Comparison of ENCODE assay signal across 9 mouse cellular contexts in the genomic region with DNA sequence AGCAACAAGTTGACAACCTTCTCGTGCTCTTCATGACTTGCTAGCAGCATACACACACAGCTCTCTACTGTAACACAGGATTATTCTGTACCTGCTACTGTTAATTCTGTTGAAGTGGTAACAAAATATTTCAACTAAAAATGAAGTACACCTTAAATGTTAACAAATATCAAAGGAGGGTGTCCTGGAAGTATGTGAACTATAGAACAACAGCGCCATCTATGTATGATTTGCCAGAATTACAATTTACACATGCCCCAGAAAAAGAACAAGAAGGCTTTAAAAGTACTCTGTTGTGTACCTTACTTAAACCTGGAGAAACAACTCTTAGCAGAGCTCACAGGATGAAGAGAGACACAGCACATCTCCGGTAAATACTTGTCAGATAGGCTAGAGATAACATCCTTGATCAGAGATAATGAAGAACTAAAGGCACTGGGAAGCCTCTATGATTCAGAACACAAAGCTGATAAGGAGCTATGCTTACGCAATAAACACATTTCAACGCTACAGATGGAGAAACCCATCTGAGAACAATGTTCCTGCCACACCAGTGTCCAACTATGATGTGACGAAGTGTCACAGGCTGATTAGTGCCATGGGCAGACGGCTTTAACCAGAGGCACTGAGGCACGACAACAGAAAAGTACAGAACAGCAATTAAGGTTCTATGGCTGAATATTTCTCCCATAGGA. TPM values are rescaled to one million over a fixed set of nuclear protein-coding genes. Genes with fewer than 3 reads are reported as not detected.
A peak's percentile ranks its signal among the peaks of the same experiment; 100 is the strongest.
DNase-seq lines count a peak whose midpoint lies in the region; ATAC-seq and TF ChIP-seq lines count a peak whose summit lies in the region.
"Had no signal": no experiment of that assay in that cellular context is flagged by ENCODE, and none has a peak within 500 bp of the region (broad histone marks: within the 10 kb centered on the region; RNA-seq: fewer than 3 reads in every experiment).

No protein-coding gene starts in this region.

- TF ChIP-seq CTCF in kidney, adult 2 months (conservative IDR thresholded peaks at IDR 0.05; ENCODE audit: insufficient read depth, insufficient read length, low read depth, low read length) = no peak; the same call in 1 of the 2 replicates

- TF ChIP-seq POLR2A in kidney, adult 2 months (IDR thresholded peaks at IDR 0.05; ENCODE audit: low read depth, low read length) = no peak

- WGBS in kidney, adult 2 months = 61% methylated on average over 8 of the region's 8 CpGs
- WGBS in large intestine, adult 2 months = 69% methylated on average over 8 of the region's 8 CpGs

- no peaks in the 10 kb centered on the region for H3K4me1 ChIP-seq in kidney, adult 2 months (ENCODE audit: control insufficient read depth, insufficient read depth, low read length)

- peak; percentile 45 for ATAC-seq in CD4-positive, CD25-positive, alpha-beta regulatory T cell, adult 4 months
- ATAC-seq in activated CD4-positive, CD25-positive, alpha-beta regulatory T cell, adult 4 months = no peak

- H3K27me3 ChIP-seq in kidney, adult 2 months (replicated peaks; ENCODE audit: control insufficient read depth, insufficient read depth, low read length) = no peaks in the 10 kb centered on the region

- peaks cover 8% of the 10 kb centered on the region for H3K36me3 ChIP-seq in kidney, adult 2 months (ENCODE audit: control insufficient read depth, insufficient read depth, low read length)

- no peak overlapping the region for H3K4me3 ChIP-seq in kidney, adult 2 months (ENCODE audit: insufficient read depth, low read depth, low read length)

- no peak overlapping the region for H3K27ac ChIP-seq in kidney, adult 2 months (ENCODE audit: insufficient read depth, low read depth, low read length)

- peak; percentile 21 for DNase-seq in kidney, adult 2 months
- DNase-seq in kidney, postnatal 25 days = no peak
- DNase-seq in NIH3T3 (ENCODE audit: low read depth) = peak; percentile 79
- peak; percentile 21 for DNase-seq in large intestine, adult 2 months (ENCODE audit: low read depth, low spot score)
- DNase-seq in ovary, postnatal 14 days (ENCODE audit: low spot score) = no peak

RNA-seq across cellular contexts. Expression of a gene that starts 19.8 kb away (rescaled TPM):
- 242 and 288 TPM in 2 replicates for polyA plus RNA-seq in kidney, adult 2 months (2012; rRNA removed)
- polyA plus RNA-seq in CD4-positive, CD25-positive, alpha-beta regulatory T cell, adult 4 months (2017; shearing (Covaris generic)) = 100 to 1,000 TPM; 174 to 195 TPM
- 130 and 142 TPM in 2 replicates for polyA plus RNA-seq in large intestine, adult 2 months (2012; rRNA removed)
- polyA plus RNA-seq in activated CD4-positive, CD25-positive, alpha-beta regulatory T cell, adult 4 months (2017; shearing (Covaris generic)) = 100 to 1,000 TPM; 175 to 212 TPM

RNA-seq across cellular contexts. Expression of a gene that starts 31.0 kb away (rescaled TPM):
- polyA plus RNA-seq in kidney, adult 2 months (2012; rRNA removed) = not detected in 2 replicates
- not detected for polyA plus RNA-seq in CD4-positive, CD25-positive, alpha-beta regulatory T cell, adult 4 months (2017; shearing (Covaris generic))
- not detected in 2 replicates for polyA plus RNA-seq in large intestine, adult 2 months (2012; rRNA removed)
- polyA plus RNA-seq in activated CD4-positive, CD25-positive, alpha-beta regulatory T cell, adult 4 months (2017; shearing (Covaris generic)) = under 1 TPM in 1 of 2 experiments, not detected in 1; 0.11 TPM
- polyA plus RNA-seq: heart, embryonic 16.5 days; stomach, embryonic 16.5 days had no signal

RNA-seq across cellular contexts. Expression of a gene that starts 42.0 kb away (rescaled TPM):
- polyA plus RNA-seq in kidney, adult 2 months (2012; rRNA removed) = not detected in 2 replicates
- polyA plus RNA-seq in CD4-positive, CD25-positive, alpha-beta regulatory T cell, adult 4 months (2017; shearing (Covaris generic)) = not detected
- polyA plus RNA-seq in large intestine, adult 2 months (2012; rRNA removed) = not detected in 2 replicates
- polyA plus RNA-seq in activated CD4-positive, CD25-positive, alpha-beta regulatory T cell, adult 4 months (2017; shearing (Covaris generic)) = not detected
- polyA plus RNA-seq: heart, embryonic 16.5 days; stomach, embryonic 16.5 days had no signal

Comparison
In these comparisons a context has a peak if more than half of its experiments do, and no peak if none do; other contexts are left out.
1. DNase-seq: peak in kidney, adult 2 months (single experiment), NIH3T3 (single experiment) and large intestine, adult 2 months (single experiment); none in kidney, postnatal 25 days (0 of 2) and ovary, postnatal 14 days (single experiment).